Mouse (Mus musculus) liver, adult (tissue): ENCODE data around the gene G6pdx.

ENCODE experiments used
- GATA4 ChIP-seq: IDR thresholded peaks from 2 replicates; pipeline ENCODE4 v1.6.1; 2014; ENCODE audit warnings: mild to moderate bottlenecking, low read length; ENCODE audit not compliant: insufficient replicate concordance

Gene G6pdx

GRCm38 (mm10) chrX:74428826-74429276 is at the start of gene G6pdx:
G6pdx (minus strand) TSS chrX:74429194.
- TF ChIP-seq GATA4: peak; percentile 4; the same call in 1 of the 2 replicates

GRCm38 (mm10) chrX:74452773-74453172 is 23.8 kb upstream of the G6pdx start:
- TF ChIP-seq GATA4: no peak

GRCm38 (mm10) chrX:74451157-74451912 is 22.3 kb upstream of the G6pdx start:
- no peak for TF ChIP-seq GATA4

GRCm38 (mm10) chrX:74429290-74429821 is 362 bp upstream of the G6pdx start:
- TF ChIP-seq GATA4: no peak

- no peak for TF ChIP-seq GATA4
These were observed 708 bp downstream of the G6pdx start for GRCm38 (mm10) chrX:74428146-74428825.

- no peak for TF ChIP-seq GATA4
These were observed 1.9 kb downstream of the G6pdx start for GRCm38 (mm10) chrX:74427116-74427515.

GRCm38 (mm10) chrX:74426256-74426655 is 2.7 kb downstream of the G6pdx start:
- no peak for TF ChIP-seq GATA4

- TF ChIP-seq GATA4: no peak
These were observed 3.8 kb downstream of the G6pdx start for GRCm38 (mm10) chrX:74425195-74425594.

GRCm38 (mm10) chrX:74424443-74424842 is 4.6 kb downstream of the G6pdx start:
- no peak for TF ChIP-seq GATA4

GRCm38 (mm10) chrX:74413377-74413776 is 15.6 kb downstream of the G6pdx start:
- TF ChIP-seq GATA4: no peak

GRCm38 (mm10) chrX:74408340-74408739 is 20.7 kb downstream of the G6pdx start:
- no peak for TF ChIP-seq GATA4

- TF ChIP-seq GATA4: no peak
These were observed 28.9 kb downstream of the G6pdx start for GRCm38 (mm10) chrX:74400136-74400535.

GRCm38 (mm10) chrX:74392535-74393443 is 36.2 kb downstream of the G6pdx start, which contains the start of the genes Fam3a and Ikbkg:
Fam3a (minus strand) TSS chrX:74393272.
Ikbkg (plus strand) TSS chrX:74393290.
- peak; percentile 88; the same call in 1 of the 2 replicates for TF ChIP-seq GATA4

GRCm38 (mm10) chrX:74388153-74388552 is 40.8 kb downstream of the G6pdx start:
- no peak for TF ChIP-seq GATA4

GRCm38 (mm10) chrX:74384451-74384850 is 44.5 kb downstream of the G6pdx start:
- TF ChIP-seq GATA4: no peak
